Mouse (Mus musculus): ENCODE data around the gene Ccdc9b.

Gene Ccdc9b

GRCm38 (mm10) chr2:118761906-118762783, at the start of gene Ccdc9b:
Ccdc9b (minus strand) TSS chr2:118762661.
- peak; percentile 44 for DNase-seq (ENCODE audit: low spot score)

GRCm38 (mm10) chr2:118810861-118811260, 48.4 kb upstream of the Ccdc9b start:
- DNase-seq (ENCODE audit: low spot score), result no peak

- no peak for DNase-seq (ENCODE audit: low spot score)
Observed at GRCm38 (mm10) chr2:118806860-118807259, 44.4 kb upstream of the Ccdc9b start.

GRCm38 (mm10) chr2:118805756-118806155, 43.3 kb upstream of the Ccdc9b start:
- no peak for DNase-seq (ENCODE audit: low spot score)

- no peak for DNase-seq (ENCODE audit: low spot score)
Observed at GRCm38 (mm10) chr2:118805137-118805536, 42.7 kb upstream of the Ccdc9b start.

GRCm38 (mm10) chr2:118804474-118804873, 42.0 kb upstream of the Ccdc9b start:
- no peak for DNase-seq (ENCODE audit: low spot score)

- DNase-seq (ENCODE audit: low spot score), result no peak
Observed at GRCm38 (mm10) chr2:118802542-118803118, 40.2 kb upstream of the Ccdc9b start.

GRCm38 (mm10) chr2:118793636-118794035, 31.2 kb upstream of the Ccdc9b start:
- DNase-seq (ENCODE audit: low spot score), result no peak

- DNase-seq (ENCODE audit: low spot score), result no peak
Observed at GRCm38 (mm10) chr2:118792259-118792613, 29.8 kb upstream of the Ccdc9b start.

- DNase-seq (ENCODE audit: low spot score), result no peak
Observed at GRCm38 (mm10) chr2:118791591-118792258, 29.3 kb upstream of the Ccdc9b start.

- peak; percentile 82 for DNase-seq (ENCODE audit: low spot score)
Observed at GRCm38 (mm10) chr2:118790551-118791525, 28.4 kb upstream of the Ccdc9b start.

- DNase-seq (ENCODE audit: low spot score), result no peak
Observed at GRCm38 (mm10) chr2:118790221-118790550, 27.7 kb upstream of the Ccdc9b start.

- DNase-seq (ENCODE audit: low spot score), result no peak
Observed at GRCm38 (mm10) chr2:118789501-118789900, 27.0 kb upstream of the Ccdc9b start.

- DNase-seq (ENCODE audit: low spot score), result no peak
Observed at GRCm38 (mm10) chr2:118786525-118786924, 24.1 kb upstream of the Ccdc9b start.

GRCm38 (mm10) chr2:118783663-118784062, 21.2 kb upstream of the Ccdc9b start:
- no peak for DNase-seq (ENCODE audit: low spot score)

GRCm38 (mm10) chr2:118783093-118783492, 20.6 kb upstream of the Ccdc9b start:
- no peak for DNase-seq (ENCODE audit: low spot score)

- DNase-seq (ENCODE audit: low spot score), result no peak
Observed at GRCm38 (mm10) chr2:118782303-118782702, 19.8 kb upstream of the Ccdc9b start.

- DNase-seq (ENCODE audit: low spot score), result no peak
Observed at GRCm38 (mm10) chr2:118781115-118781514, 18.7 kb upstream of the Ccdc9b start.

GRCm38 (mm10) chr2:118779504-118780480, 17.3 kb upstream of the Ccdc9b start, which contains the start of gene Disp2:
Disp2 (plus strand) TSS chr2:118779719.
- peak; percentile 95 for DNase-seq (ENCODE audit: low spot score)

- peak; percentile 24 for DNase-seq (ENCODE audit: low spot score)
Observed at GRCm38 (mm10) chr2:118779065-118779464, 16.6 kb upstream of the Ccdc9b start.

GRCm38 (mm10) chr2:118778418-118778817, 16.0 kb upstream of the Ccdc9b start:
- DNase-seq (ENCODE audit: low spot score), result no peak

Measured in embryo, embryonic 10 days (tissue).